In the genomic region with DNA sequence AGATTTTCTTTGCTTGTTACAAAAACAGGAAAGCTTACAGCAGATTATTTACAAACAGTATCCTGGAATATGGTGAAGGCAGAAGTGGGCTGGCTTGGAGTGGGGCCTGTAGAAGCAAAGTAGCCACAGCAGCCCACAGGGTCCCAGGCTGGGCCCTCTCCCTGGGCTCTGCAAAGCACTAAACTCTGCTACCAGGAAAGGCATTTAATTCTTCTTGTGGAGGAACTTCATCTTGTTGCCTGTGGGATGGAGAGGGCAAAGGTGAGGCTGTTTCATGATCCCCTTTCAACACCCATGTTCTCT, we compare ENCODE assay signal across 13 mouse cellular contexts. TPM values are rescaled to one million over a fixed set of nuclear protein-coding genes. Genes with fewer than 3 reads are reported as not detected.
A peak's percentile ranks its signal among the peaks of the same experiment; 100 is the strongest.
DNase-seq lines count a peak whose midpoint lies in the region; ATAC-seq and TF ChIP-seq lines count a peak whose summit lies in the region.
"Had no signal": no experiment of that assay in that cellular context is flagged by ENCODE, and none has a peak within 500 bp of the region (broad histone marks: within the 10 kb centered on the region; RNA-seq: fewer than 3 reads in every experiment).

No protein-coding gene starts in this region.

- peak overlapping the region; percentile 48 for H3K27ac ChIP-seq in forebrain, embryonic 13.5 days
- H3K27ac ChIP-seq in forebrain, embryonic 14.5 days (ENCODE audit: low read depth, low read length), result no peak overlapping the region
- peak overlapping the region; percentile 25; the same call in 1 of the 2 replicates for H3K27ac ChIP-seq in kidney, postnatal 0 days
- H3K27ac ChIP-seq in CH12.LX (ENCODE audit: insufficient read depth, low read depth), result no peak overlapping the region
- H3K27ac ChIP-seq in embryonic fibroblast, embryonic 13.5 days (ENCODE audit: insufficient read depth, low read length), result peak overlapping the region; percentile 66
- H3K27ac ChIP-seq: hindbrain, postnatal 0 days had no signal

- no peak overlapping the region for H3K9ac ChIP-seq in forebrain, embryonic 13.5 days
- H3K9ac ChIP-seq in forebrain, embryonic 14.5 days (ENCODE audit: low read length), result no peak overlapping the region
- no peak overlapping the region for H3K9ac ChIP-seq in kidney, postnatal 0 days (ENCODE audit: low read depth, low read length)
- no peak overlapping the region for H3K9ac ChIP-seq in CH12.LX (ENCODE audit: insufficient read depth, low read depth)
- H3K9ac ChIP-seq: kidney, embryonic 15.5 days had no signal

- dilution Hi-C loops in CH12.LX (cut with MboI; ENCODE audit: extremely low pct_ligation_motif_present, extremely low pct_unique_long_range_greater_than_20kb, low sequenced_read_pairs), result no loop called here

- H3K4me1 ChIP-seq in forebrain, embryonic 13.5 days, result peaks cover 22% of the 10 kb centered on the region
- H3K4me1 ChIP-seq in forebrain, embryonic 14.5 days (ENCODE audit: control insufficient read depth, insufficient read depth, low read length), result peaks cover 8% of the 10 kb centered on the region
- H3K4me1 ChIP-seq in kidney, postnatal 0 days (replicated peaks; ENCODE audit: insufficient read depth, low read length), result no peaks in the 10 kb centered on the region; the same call in 1 of the 2 replicates
- H3K4me1 ChIP-seq in CH12.LX (ENCODE audit: control insufficient read depth in 1 of 2, insufficient read depth in 2 of 2), result peaks cover 0 to 41% of the 10 kb centered on the region in 2 experiments; a peak in 2 of 4 replicates
- peaks cover 13% of the 10 kb centered on the region for H3K4me1 ChIP-seq in embryonic fibroblast, embryonic 13.5 days (ENCODE audit: control insufficient read depth, insufficient read depth, low read length)

- no peak overlapping the region for H3K4me2 ChIP-seq in forebrain, embryonic 13.5 days
- H3K4me2 ChIP-seq in forebrain, embryonic 14.5 days (ENCODE audit: low read length), result no peak overlapping the region
- no peak overlapping the region for H3K4me2 ChIP-seq in kidney, postnatal 0 days (ENCODE audit: low read length)
- no peak overlapping the region for H3K4me2 ChIP-seq in CH12.LX (ENCODE audit: insufficient read depth, low read depth, poor library complexity, severe bottlenecking)
- H3K4me2 ChIP-seq: kidney, embryonic 15.5 days had no signal

- H3K27me3 ChIP-seq in forebrain, embryonic 13.5 days, result no peaks in the 10 kb centered on the region
- no peaks in the 10 kb centered on the region for H3K27me3 ChIP-seq in forebrain, embryonic 14.5 days (replicated peaks; ENCODE audit: control insufficient read depth, insufficient read depth, low read length)
- H3K27me3 ChIP-seq in kidney, postnatal 0 days (ENCODE audit: insufficient read depth, low read length), result no peaks in the 10 kb centered on the region
- H3K27me3 ChIP-seq in CH12.LX (replicated peaks), result no peaks in the 10 kb centered on the region
- H3K27me3 ChIP-seq: kidney, embryonic 15.5 days had no signal

- TF ChIP-seq RAD21 in CH12.LX (IDR thresholded peaks at IDR 0.05; ENCODE audit: low read depth, low read length), result no peak

- H3K36me3 ChIP-seq in forebrain, embryonic 13.5 days (ENCODE audit: poor library complexity, severe bottlenecking), result peaks cover 61% of the 10 kb centered on the region
- H3K36me3 ChIP-seq in forebrain, embryonic 14.5 days (ENCODE audit: control insufficient read depth, insufficient read depth, low read length), result peaks cover 62% of the 10 kb centered on the region
- H3K36me3 ChIP-seq in kidney, postnatal 0 days (ENCODE audit: insufficient read depth, low read length), result peaks cover 48% of the 10 kb centered on the region
- peaks cover 52 to 81% of the 10 kb centered on the region in 2 experiments for H3K36me3 ChIP-seq in CH12.LX (replicated peaks in 1 of 2; ENCODE audit: control insufficient read depth in 1 of 2, insufficient read depth in 1 of 2, low read length in 1 of 2)

- no peaks in the 10 kb centered on the region for H3K9me3 ChIP-seq in forebrain, embryonic 13.5 days (replicated peaks)
- H3K9me3 ChIP-seq in forebrain, embryonic 14.5 days (replicated peaks; ENCODE audit: control insufficient read depth, low read length), result no peaks in the 10 kb centered on the region
- H3K9me3 ChIP-seq in kidney, postnatal 0 days (replicated peaks; ENCODE audit: low read length), result no peaks in the 10 kb centered on the region
- H3K9me3 ChIP-seq in CH12.LX (replicated peaks; ENCODE audit: low read length), result no peaks in the 10 kb centered on the region
- H3K9me3 ChIP-seq: G1E; kidney, embryonic 15.5 days had no signal

- in situ Hi-C loops in CH12.LX (cut with MboI; ENCODE audit: low pct_ligation_motif_present, low pct_unique_long_range_greater_than_20kb, low sequenced_read_pairs), result loop anchor here (10.0 kb wide), 1 partner anchor 180 kb away; a partner anchor contains a TSS

- no peak for DNase-seq in forebrain, embryonic 14.5 days (ENCODE audit: low spot score)
- no peak for DNase-seq in kidney, postnatal 0 days (ENCODE audit: low spot score)
- no peak for DNase-seq in kidney, postnatal 36 days
- DNase-seq in CH12.LX (ENCODE audit: extremely low read depth), result no peak
- DNase-seq in cerebellum, adult 11 months, result no peak
- no peak for DNase-seq in spleen, adult 12 weeks (ENCODE audit: low spot score)
- DNase-seq: B cell, adult 2 months; heart, adult 18-20 months had no signal

- TF ChIP-seq CTCF in kidney, postnatal 0 days (IDR thresholded peaks at IDR 0.05; ENCODE audit: low read depth), result no peak
- no peak for TF ChIP-seq CTCF in CH12.LX (conservative IDR thresholded peaks at IDR 0.05 in 1 of 2, IDR thresholded peaks at IDR 0.05 in 1 of 2; ENCODE audit: low read depth in 2 of 2, low read length in 2 of 2)
- TF ChIP-seq CTCF in embryonic fibroblast, embryonic 13.5 days (IDR thresholded peaks at IDR 0.05; ENCODE audit: borderline replicate concordance, insufficient read depth, low read length), result no peak

- no peak for ATAC-seq in forebrain, embryonic 13.5 days
- no peak for ATAC-seq in forebrain, embryonic 14.5 days
- no peak for ATAC-seq in kidney, postnatal 0 days (replicated peaks; ENCODE audit: low FRiP score, low read depth)
- ATAC-seq: hindbrain, postnatal 0 days had no signal

- TF ChIP-seq EP300 in CH12.LX (IDR thresholded peaks at IDR 0.05; ENCODE audit: low read length), result no peak

- peak; percentile 28; the same call in 1 of the 2 replicates for TF ChIP-seq POLR2A in CH12.LX (IDR thresholded peaks at IDR 0.05; ENCODE audit: low read depth, low read length)
- TF ChIP-seq POLR2A in embryonic fibroblast, embryonic 13.5 days (IDR thresholded peaks at IDR 0.05; ENCODE audit: low read depth, low read length), result 0 out of 2 replicates have a peak, but pooled peaks have one; percentile 21

- H3K79me2 ChIP-seq in CH12.LX (replicated peaks; ENCODE audit: control insufficient read depth, extremely low read depth, insufficient read depth, poor library complexity, severe bottlenecking), result peaks cover 33% of the 10 kb centered on the region

- no peak overlapping the region for H3K4me3 ChIP-seq in forebrain, embryonic 13.5 days
- no peak overlapping the region for H3K4me3 ChIP-seq in forebrain, embryonic 14.5 days (ENCODE audit: low read depth, low read length)
- no peak overlapping the region for H3K4me3 ChIP-seq in kidney, postnatal 0 days (replicated peaks; ENCODE audit: low read depth, low read length)
- no peak overlapping the region for H3K4me3 ChIP-seq in CH12.LX (replicated peaks in 1 of 3; ENCODE audit: low read depth in 2 of 3, low read length in 2 of 3, poor library complexity in 1 of 3)
- H3K4me3 ChIP-seq in embryonic fibroblast, embryonic 13.5 days (ENCODE audit: insufficient read depth, low read length), result no peak overlapping the region
- H3K4me3 ChIP-seq: kidney, embryonic 15.5 days had no signal

TF ChIP-seq in CH12.LX, 34 proteins besides CTCF, POLR2A, EP300 and RAD21:
- TF ChIP-seq ZKSCAN1 (IDR thresholded peaks at IDR 0.05; ENCODE audit: borderline replicate concordance, low read depth, low read length) (no peak), USF2 (conservative IDR thresholded peaks at IDR 0.05; ENCODE audit: low read depth, low read length) (no peak), NELFE (IDR thresholded peaks at IDR 0.05; ENCODE audit: low read depth, low read length) (no peak), HCFC1 (IDR thresholded peaks at IDR 0.05; ENCODE audit: low read depth, low read length) (no peak), SMC3 (IDR thresholded peaks at IDR 0.05; ENCODE audit: low read depth, low read length) (no peak), PAX5 (IDR thresholded peaks at IDR 0.05; ENCODE audit: low read length) (no peak), MAX (IDR thresholded peaks at IDR 0.05; ENCODE audit: low read length) (no peak), MYC (IDR thresholded peaks at IDR 0.05; ENCODE audit: low read depth, low read length) (no peak), GABPA (IDR thresholded peaks at IDR 0.05; ENCODE audit: insufficient replicate concordance, low read depth, low read length) (no peak), E2F4 (IDR thresholded peaks at IDR 0.05; ENCODE audit: insufficient replicate concordance, low read depth, low read length) (no peak)

RNA-seq across cellular contexts. Expression of a gene that starts 5.4 kb away (rescaled TPM):
- 106 TPM in 2 replicates for polyA plus RNA-seq in forebrain, embryonic 13.5 days (2015; fragmentation: Nextera tagmentation; extraction: Ambion mirVana)
- 76.5 and 100 TPM in 2 replicates for polyA plus RNA-seq in forebrain, embryonic 14.5 days (2014; fragmentation: Nextera tagmentation; extraction: Ambion mirVana)
- polyA plus RNA-seq in kidney, postnatal 0 days (2015; fragmentation: Nextera tagmentation; extraction: Ambion mirVana), result 156 and 166 TPM in 2 replicates
- total RNA-seq in CH12.LX (2012; rRNA removed) (1,338 and 1,365 TPM in 2 replicates), CH12.LX (2014; rRNA removed) (929 and 1,216 TPM in 2 replicates)
- polyA plus RNA-seq in CH12.LX (2012; ENCODE audit: insufficient read length, low read depth), result 230 and 249 TPM in 2 replicates
- 433 and 456 TPM in 2 replicates for polyA plus RNA-seq in embryonic fibroblast, embryonic 13.5 days (2011; ENCODE audit: insufficient read length, low read depth, missing spikeins)

RNA-seq across cellular contexts. Expression of a gene that starts 16.5 kb away (rescaled TPM):
- 0.34 and 0.46 TPM in 2 replicates for polyA plus RNA-seq in forebrain, embryonic 13.5 days (2015; fragmentation: Nextera tagmentation; extraction: Ambion mirVana)
- 0.38 TPM in 2 replicates for polyA plus RNA-seq in forebrain, embryonic 14.5 days (2014; fragmentation: Nextera tagmentation; extraction: Ambion mirVana)
- 0.05 TPM in 1 of 2 replicates, not detected in the other for polyA plus RNA-seq in kidney, postnatal 0 days (2015; fragmentation: Nextera tagmentation; extraction: Ambion mirVana)
- total RNA-seq in CH12.LX (2012; rRNA removed), result 0.08 TPM in 2 replicates
- total RNA-seq in CH12.LX (2014; rRNA removed), result 0.12 and 0.15 TPM in 2 replicates
- 0.49 and 0.67 TPM in 2 replicates for polyA plus RNA-seq in CH12.LX (2012; ENCODE audit: insufficient read length, low read depth)
- 3.2 and 8.7 TPM in 2 replicates for polyA plus RNA-seq in embryonic fibroblast, embryonic 13.5 days (2011; ENCODE audit: insufficient read length, low read depth, missing spikeins)
- polyA plus RNA-seq: kidney, embryonic 15.5 days had no signal

Comparison
In these comparisons a context has a peak if more than half of its experiments do, and no peak if none do; other contexts are left out.
1. H3K27ac ChIP-seq: peak in forebrain, embryonic 13.5 days (single experiment), kidney, postnatal 0 days (single experiment) and embryonic fibroblast, embryonic 13.5 days (single experiment); none in forebrain, embryonic 14.5 days (single experiment) and CH12.LX (single experiment).